Mouse (Mus musculus) embryonic fibroblast, embryonic 13.5 days (primary cell): Measurements from ENCODE around the gene Chrnd. TPM values are rescaled to one million over a fixed set of nuclear protein-coding genes. Genes with fewer than 3 reads are reported as not detected.

ENCODE experiments used
- H3K27ac ChIP-seq: 2 replicates; pipeline ENCODE4 v1.5.1; 2012; ENCODE audit warnings: low read length, control low read depth, inconsistent platforms; ENCODE audit not compliant: insufficient read depth
- H3K4me1 ChIP-seq: 2 replicates; pipeline ENCODE4 v1.6.1; 2011; ENCODE audit warnings: low read length; ENCODE audit not compliant: control insufficient read depth, insufficient read depth
- H3K4me3 ChIP-seq: 2 replicates; pipeline ENCODE4 v1.5.1; 2011; ENCODE audit warnings: mild to moderate bottlenecking, control low read depth, low read length; ENCODE audit not compliant: insufficient read depth
- CTCF ChIP-seq: IDR thresholded peaks from 2 replicates; pipeline ENCODE4 v1.5.1; 2011; ENCODE audit warnings: mild to moderate bottlenecking, control low read depth, low read length, moderate library complexity, borderline replicate concordance; ENCODE audit not compliant: insufficient read depth
- POLR2A ChIP-seq: IDR thresholded peaks from 2 replicates; pipeline ENCODE4 v1.6.1; 2011; ENCODE audit warnings: low read depth, mild to moderate bottlenecking, control low read depth, low read length, moderate library complexity
- polyA plus RNA-seq: library from polyadenylated mRNA; stranded (reverse); fragments of >200 nt; gene quantifications from 2 replicates; pipeline ENCODE4 v1.2.4, GENCODE M21; 2011; ENCODE audit warnings: low read depth; ENCODE audit not compliant: missing spikeins, insufficient read length

Gene Chrnd
- polyA plus RNA-seq, 1 experiment: not detected

DNA sequence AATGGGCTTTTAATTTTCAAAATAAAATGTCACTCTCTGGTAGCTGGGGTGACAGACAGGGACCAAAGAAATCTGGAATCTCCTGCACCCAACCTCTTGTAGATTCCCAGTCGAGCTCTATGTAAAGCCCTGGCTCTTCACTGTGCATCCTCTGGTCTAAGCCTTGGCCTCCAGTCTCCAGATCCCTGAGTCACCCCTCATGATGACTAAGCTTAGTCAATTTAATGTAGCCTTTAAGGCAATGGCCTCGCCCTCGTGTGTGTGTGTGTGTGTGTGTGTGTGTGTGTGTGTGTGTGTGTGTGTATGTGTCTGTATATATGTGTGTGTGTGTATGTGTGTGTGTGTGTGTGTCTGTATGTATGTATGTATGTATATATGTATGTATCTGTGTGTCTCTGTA, 31.0 kb upstream of the Chrnd start:
- Histone ChIP-seq H3K4me1 (no peaks in the 10 kb centered on the region), H3K4me3 (no peak overlapping the region), H3K27ac (no peak overlapping the region)
- TF ChIP-seq CTCF: no peak
- TF ChIP-seq POLR2A: no peak

DNA sequence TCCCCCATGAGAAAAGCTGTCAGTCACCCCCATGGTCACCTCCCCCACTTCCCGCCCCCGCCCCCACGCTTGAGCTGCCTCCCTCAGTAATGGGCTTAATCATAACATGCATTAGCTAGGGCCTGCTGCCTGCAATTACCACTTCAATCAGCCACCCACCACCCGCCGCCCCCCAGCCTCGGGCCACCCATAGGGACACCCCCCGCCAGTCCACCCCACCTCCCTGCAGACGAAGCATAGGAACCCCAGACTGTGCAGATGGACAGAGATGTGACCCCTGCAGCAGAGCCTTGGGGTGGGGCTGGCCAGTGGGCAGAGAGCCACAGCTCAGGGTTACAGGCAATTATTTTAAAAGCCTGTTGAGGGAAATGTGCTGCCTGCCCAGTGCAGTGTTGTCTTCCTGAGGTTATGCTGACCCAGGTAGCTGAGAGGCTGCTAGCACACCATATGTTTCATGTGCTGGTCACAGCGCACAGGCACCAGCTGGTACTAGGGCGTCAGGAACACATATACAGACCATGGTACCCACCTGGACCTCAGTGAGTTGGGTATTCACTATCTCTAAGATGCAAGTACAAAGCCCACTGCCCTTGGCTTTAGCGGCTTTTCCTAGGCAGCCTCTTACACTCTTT, 26.1 kb upstream of the Chrnd start:
- no peaks in the 10 kb centered on the region for H3K4me1 ChIP-seq
- H3K4me3 ChIP-seq: no peak overlapping the region
- no peak for TF ChIP-seq CTCF
- TF ChIP-seq POLR2A: no peak
- H3K27ac ChIP-seq: no peak overlapping the region

DNA sequence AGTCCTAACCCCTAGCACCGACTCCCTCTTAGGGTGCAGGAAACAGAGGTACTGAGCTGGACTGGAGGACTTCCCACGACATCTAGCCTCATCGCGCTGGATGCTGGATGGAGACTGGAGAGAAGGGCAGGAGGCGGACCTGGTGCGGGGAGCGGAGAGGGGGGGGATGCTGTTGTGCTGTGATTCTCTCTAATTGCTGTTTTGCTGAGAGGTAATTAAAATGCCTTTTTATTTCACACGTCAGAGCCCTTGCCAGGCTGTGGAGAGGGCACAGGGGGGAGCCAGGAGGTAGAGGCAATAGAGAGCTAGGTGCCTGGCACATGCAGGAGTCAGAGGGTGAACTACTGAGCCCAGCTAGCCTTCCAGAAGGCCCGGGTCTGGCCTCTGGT, 25.6 kb upstream of the Chrnd start:
- Histone ChIP-seq H3K4me3 (no peak overlapping the region), H3K4me1 (no peaks in the 10 kb centered on the region), H3K27ac (no peak overlapping the region)
- TF ChIP-seq CTCF (no peak), POLR2A (no peak)

DNA sequence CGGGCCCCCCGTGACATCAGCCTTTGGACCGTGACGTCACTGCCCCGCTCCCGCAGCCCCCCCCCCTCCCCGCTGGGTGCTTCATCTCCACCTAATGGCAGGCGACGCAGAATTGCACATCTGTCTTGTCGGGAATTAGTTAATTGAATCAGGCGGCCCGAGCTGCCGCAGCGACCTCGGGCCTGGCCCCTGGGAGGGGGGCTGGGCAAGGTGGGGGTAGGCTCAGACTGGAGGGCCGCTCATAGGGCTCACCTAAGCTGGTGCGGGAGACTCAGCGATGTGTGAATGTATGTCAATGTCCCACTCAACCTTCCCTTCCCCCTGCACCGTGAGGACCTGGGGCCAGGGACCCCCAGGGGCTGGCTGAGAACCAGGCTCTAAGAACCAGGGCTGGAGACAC, 19.9 kb upstream of the Chrnd start:
- no peak overlapping the region for H3K4me3 ChIP-seq
- no peak overlapping the region for H3K27ac ChIP-seq
- H3K4me1 ChIP-seq: peaks cover under 1% of the 10 kb centered on the region; the same call in 1 of the 2 replicates
- no peak for TF ChIP-seq CTCF
- no peak for TF ChIP-seq POLR2A

DNA sequence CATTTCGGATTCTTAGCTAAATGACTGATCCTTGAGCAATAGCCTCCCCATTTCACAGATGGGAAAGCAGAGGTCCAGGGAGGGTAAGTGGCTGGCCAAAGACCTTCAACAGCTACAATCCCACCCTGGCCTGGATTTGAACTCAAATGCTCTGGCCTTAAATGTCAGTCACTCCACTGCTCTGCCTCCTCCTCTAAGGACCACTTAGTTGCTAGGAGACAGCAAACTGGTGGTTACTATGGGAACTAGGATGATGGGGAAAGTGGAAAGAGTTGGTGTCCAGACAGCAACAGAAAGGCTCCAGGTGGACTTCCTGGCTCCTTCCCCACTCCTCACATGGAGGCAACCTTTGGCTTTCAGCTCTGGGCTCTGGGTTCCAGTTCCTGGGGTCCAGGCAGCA, 19.1 kb upstream of the Chrnd start:
- TF ChIP-seq CTCF (no peak), POLR2A (no peak)
- Histone ChIP-seq H3K4me3 (no peak overlapping the region), H3K27ac (no peak overlapping the region), H3K4me1 (peaks cover 3% of the 10 kb centered on the region; the same call in 1 of the 2 replicates)

DNA sequence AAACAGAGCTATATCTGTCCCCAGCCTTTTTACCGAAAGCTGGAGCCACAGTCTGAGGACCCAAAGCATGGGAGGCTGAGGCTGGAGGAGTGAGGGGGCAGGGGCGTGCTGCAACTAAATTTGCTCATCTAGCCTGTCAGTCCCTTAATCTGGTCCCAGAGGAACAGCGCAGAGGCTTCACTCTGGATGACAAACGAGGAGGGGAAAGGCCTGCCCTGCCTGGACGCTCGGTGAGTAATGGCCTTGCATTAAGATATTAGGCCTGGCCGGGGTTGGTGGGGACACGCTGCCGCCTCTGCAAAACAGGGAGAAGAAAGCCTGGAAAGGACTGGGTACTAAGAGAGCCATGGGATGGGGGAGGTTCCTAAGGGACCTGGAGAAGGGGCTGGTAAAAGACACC, 18.1 kb upstream of the Chrnd start:
- TF ChIP-seq CTCF (no peak), POLR2A (no peak)
- no peak overlapping the region for H3K4me3 ChIP-seq
- H3K27ac ChIP-seq: no peak overlapping the region
- peaks cover 3% of the 10 kb centered on the region; the same call in 1 of the 2 replicates for H3K4me1 ChIP-seq

DNA sequence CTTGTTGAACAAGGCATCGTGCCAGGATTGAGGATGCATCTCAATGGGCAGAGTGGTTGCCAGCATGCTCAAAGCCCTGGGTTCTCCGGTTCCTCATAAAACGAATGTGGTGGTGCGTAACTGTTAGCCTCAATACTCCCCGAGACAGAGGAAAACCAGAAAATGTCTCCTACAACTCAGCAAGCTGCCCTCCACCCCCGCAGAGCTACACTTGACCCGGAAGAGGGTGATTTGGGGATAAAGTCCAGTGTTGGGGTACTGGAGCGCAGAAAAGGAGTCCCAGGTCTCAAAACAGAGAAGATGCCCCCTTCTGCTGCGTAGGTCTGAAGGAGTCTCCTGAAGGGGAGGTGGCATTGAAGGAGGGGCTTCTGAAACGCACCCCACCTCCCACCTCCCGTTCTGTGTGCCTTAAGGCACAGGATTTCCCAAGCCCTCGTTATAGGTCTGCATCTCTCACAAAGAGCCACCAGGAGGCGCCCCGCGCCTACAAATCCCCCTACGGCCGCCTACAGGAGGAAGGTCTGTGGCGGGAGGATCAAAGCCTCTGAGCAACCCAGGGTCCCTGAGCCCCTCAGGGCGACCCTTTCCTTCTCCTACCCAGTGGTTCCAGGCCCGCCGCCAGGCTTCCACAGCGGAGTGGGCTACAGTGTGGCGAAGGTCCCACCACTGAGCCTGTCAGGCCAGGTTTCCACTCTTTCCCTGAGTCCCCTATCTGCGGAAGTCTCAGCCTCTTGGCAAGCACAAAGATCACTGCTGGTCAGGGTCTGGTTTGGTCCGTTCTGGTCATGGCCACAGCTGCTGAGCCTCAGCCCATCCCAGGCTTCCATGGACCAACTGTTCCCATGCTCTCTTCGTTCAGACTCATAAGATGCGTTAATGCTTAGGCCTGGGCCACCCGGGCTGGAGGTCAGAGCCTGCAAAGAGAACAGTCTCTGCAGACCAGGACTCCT, 16.1 kb upstream of the Chrnd start:
- no peak overlapping the region for H3K4me3 ChIP-seq
- peaks cover 3% of the 10 kb centered on the region; the same call in 1 of the 2 replicates for H3K4me1 ChIP-seq
- no peak overlapping the region for H3K27ac ChIP-seq
- TF ChIP-seq CTCF: no peak; the same call in 1 of the 2 replicates
- TF ChIP-seq POLR2A: no peak

DNA sequence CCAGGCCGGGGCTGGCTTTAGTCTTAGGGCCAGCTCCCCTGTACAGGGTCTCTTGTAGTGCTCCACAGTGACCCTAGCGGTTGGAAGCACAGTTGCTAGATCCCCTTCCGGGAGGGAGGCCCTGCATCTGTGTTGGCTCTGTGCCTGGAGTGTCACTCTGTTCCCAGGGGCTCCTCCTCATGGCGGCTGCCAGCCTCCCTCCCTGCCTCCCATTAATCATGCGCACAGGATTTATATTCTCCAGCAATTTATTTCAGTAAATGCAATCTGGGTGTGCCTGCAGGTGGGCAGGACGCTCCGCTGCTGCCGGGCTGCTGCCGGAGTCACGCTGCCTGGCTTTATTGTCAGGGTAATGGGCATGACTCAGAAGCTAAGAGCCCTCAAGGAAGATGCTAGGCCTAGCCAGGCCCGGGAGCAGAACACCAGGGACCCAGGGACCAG, 14.5 kb upstream of the Chrnd start:
- peaks cover 10% of the 10 kb centered on the region for H3K4me1 ChIP-seq
- H3K27ac ChIP-seq: no peak overlapping the region
- H3K4me3 ChIP-seq: no peak overlapping the region
- TF ChIP-seq CTCF (peak; percentile 25; the same call in 1 of the 2 replicates), POLR2A (no peak)

DNA sequence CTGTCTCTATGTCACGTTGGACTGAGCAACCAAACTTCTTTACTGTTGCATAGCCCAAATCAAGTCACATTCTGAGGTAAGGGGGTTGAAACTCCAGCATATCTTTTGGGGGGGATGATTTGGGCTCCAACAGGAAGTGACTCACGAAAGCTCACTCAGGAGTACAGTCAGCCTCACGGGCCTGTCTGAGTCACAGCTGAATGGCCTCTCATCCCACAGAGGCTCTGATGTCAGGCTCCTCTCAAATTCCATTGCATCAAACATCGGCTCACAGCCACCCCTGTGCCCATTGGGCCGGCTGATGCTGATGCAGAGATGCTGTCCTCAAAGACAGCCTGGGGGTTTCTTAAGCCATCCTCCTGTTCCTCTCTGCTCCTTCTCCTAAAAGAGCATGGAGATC, 9.5 kb upstream of the Chrnd start:
- no peak overlapping the region for H3K4me3 ChIP-seq
- peaks cover 13% of the 10 kb centered on the region for H3K4me1 ChIP-seq
- H3K27ac ChIP-seq: peak overlapping the region; percentile 96
- TF ChIP-seq POLR2A (peak; percentile 35; the same call in 1 of the 2 replicates), CTCF (no peak)

DNA sequence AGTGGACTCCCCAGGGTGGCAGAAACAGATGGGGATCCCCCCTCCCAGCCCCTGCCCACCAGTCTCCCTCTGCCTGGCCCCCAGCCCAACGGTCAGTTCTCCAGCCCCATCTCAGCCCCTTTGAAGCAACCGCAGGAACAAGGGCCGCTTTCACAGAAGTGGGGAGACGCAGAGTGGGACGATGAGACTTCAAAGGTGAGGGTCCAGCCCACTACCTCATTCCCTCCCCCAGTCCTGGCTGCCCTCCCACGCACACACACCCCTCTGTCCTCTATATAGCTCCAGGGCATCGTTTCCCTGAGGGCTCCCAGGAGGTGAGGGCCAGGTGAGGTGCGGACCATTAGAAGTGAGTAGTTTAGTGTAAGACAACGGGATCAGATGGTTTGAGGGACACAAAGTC, 7.4 kb upstream of the Chrnd start, which contains the start of gene Prss56:
TSS of gene Prss56 (plus strand) at position 301 of the 400 bp plus-strand sequence.
- Histone ChIP-seq H3K4me3 (no peak within 1 kb of the TSS), H3K4me1 (peaks cover 13% of the 10 kb centered on the region), H3K27ac (no peak within 1 kb of the TSS)
- no peak for TF ChIP-seq POLR2A
- TF ChIP-seq CTCF: no peak
